Mouse (Mus musculus) neutrophil, adult 65 days (primary cell): ENCODE measurements around the gene 2410002F23Rik. TPM values are rescaled to one million over a fixed set of nuclear protein-coding genes. Genes with fewer than 3 reads are reported as not detected.

Source experiments
- total RNA-seq: library from RNA; stranded (reverse); gene quantifications from 2 replicates; pipeline ENCODE4 v1.2.4, GENCODE M21; 2023

The 2410002F23Rik gene
- total RNA-seq: 19.9 and 27.3 TPM in 2 replicates

DNA sequence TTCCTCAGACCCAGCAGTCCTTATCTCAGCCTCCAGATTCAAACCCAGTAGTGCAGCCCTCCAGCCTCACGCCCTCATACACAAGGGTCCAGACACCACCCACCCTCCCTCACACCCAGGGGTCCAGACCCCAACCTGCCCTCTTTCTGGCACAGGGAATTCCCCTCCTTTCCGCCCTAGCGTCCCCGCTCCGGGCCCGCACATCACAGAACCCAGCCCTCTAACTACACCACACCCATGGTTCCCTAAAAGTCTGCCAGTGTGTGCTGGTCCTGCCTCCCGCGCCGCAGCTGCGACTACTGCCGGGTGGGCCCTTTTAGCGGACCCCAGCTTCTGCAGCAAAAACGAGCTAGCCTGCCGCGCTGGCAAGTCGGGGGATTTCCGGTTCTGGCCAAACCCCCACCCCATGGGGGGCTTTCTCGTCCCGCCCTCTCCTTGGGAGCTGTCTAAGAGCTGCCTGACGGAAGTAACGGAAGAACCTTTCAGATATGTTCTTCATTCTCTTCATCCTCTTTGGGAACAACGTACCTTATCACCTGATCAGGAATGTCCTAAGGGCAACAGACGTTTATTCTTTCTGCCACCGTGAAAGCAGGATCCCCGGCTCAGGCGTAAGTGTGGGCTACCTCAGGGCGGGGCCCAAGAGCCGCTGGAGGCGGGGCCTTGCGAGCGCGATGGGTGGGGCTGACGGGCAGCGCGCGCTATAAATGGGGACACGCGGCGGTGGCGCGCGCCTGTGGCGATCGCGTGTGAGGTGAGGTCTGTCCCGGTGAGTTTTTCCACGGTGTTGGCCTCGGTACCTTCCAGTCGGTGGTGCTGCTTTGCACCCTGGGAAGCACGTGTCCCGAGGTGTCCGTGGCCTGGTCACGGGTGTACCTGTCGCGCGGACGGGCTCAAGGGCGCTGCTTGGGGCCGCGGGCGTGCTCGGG is at the start of gene 2410002F23Rik, which contains the start of gene 1700028J19Rik:
TSS of gene 2410002F23Rik (plus strand) at position 668 of the 929 bp plus-strand sequence.
TSS of gene 1700028J19Rik (minus strand) at position 641 of the 929 bp plus-strand sequence.

GRCm38 (mm10) chr7:44197891-44198290 is 48.6 kb upstream of the 2410002F23Rik start, which contains the start of gene Klk1b3:
Gene Klk1b3, plus strand, starts transcription at chr7:44198191.

DNA sequence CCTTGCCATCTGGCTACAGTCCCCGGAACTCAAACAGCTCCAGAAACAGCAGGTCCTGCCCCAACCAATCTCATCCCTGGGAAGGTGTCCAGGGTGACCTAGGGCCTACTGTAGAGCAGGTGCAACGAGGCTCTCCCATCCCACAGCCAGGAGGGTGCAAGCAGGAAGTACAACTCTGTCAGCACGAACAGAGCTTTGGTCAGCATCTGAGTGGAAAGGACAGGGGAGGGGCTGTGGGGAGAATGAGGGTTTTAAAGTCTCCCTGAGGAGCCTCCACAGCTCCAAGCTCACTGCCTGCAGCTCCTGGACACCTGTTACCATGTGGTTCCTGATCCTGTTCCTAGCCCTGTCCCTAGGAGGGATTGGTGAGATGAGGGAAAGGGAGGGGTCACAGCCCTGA is 39.4 kb upstream of the 2410002F23Rik start, which contains the start of gene Klk1b4:
TSS of gene Klk1b4 (plus strand) at position 301 of the 400 bp plus-strand sequence.

GRCm38 (mm10) chr7:44215645-44216044 is 30.9 kb upstream of the 2410002F23Rik start, which contains the start of gene Klk1b5:
Gene Klk1b5, plus strand, starts transcription at chr7:44215945.

GRCm38 (mm10) chr7:44225076-44225475 is 21.4 kb upstream of the 2410002F23Rik start, which contains the start of gene Klk1:
Gene Klk1, plus strand, starts transcription at chr7:44225360.

DNA sequence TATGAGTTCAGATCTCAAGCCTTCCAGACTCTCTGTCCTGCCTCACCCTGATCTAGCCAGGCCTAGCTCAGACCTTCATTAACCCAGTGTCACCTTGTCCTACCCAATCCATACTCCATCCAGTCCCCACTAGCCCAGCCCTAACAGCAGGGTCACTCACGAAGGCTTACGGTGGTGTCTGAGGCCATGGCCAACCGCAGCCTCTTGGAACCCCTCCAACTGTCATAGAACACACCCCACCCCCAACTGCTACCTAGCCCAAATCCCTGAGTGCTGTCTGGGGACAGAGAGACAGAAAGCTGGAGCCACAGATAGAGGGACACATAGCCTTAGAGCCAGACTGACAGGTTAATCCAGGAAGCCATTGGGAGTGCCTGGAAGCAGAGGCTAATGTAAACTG is 10.6 kb upstream of the 2410002F23Rik start, which contains the start of gene Gm36864:
TSS of gene Gm36864 (plus strand) at position 269 of the 400 bp plus-strand sequence.

DNA sequence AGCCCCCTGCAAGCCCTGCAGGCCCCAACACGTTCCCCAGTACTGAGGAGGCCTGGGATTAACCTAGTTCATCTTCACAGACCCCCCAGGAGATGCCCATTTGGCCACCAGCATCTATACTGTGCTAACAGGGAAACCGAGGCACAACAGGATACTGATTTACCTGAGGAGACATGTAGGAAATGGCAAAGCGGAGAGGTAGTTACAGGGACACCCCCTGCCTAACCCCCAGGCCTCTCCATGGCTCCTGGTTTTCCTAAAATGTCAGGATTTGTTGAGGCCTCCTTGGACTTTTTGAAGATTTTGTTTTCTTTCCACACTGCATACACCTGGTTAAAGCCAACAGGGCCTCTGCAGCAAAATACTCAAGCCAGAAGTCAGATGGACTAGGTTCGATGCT is 10.8 kb downstream of the 2410002F23Rik start, which contains the start of gene Acp4:
TSS of gene Acp4 (minus strand) at position 101 of the 400 bp plus-strand sequence.

GRCm38 (mm10) chr7:44261147-44261546 is 14.6 kb downstream of the 2410002F23Rik start, which contains the start of gene Gm15517:
Gene Gm15517, plus strand, starts transcription at chr7:44261447.

Other genes starting within 250 kb of the 2410002F23Rik start
- not detected in 2 replicates for gene Klk1b26, start 234.6 kb upstream of the 2410002F23Rik start, total RNA-seq
- not detected in 2 replicates for gene Klk1b27, start 194.4 kb upstream of the 2410002F23Rik start, total RNA-seq
- gene Klk1b21, start 144.4 kb upstream of the 2410002F23Rik start, total RNA-seq: not detected in 2 replicates
- gene Klk1b22, start 134.0 kb upstream of the 2410002F23Rik start, total RNA-seq: not detected in 2 replicates
- not detected in 2 replicates for gene Klk1b16, start 110.0 kb upstream of the 2410002F23Rik start, total RNA-seq
- not detected in 2 replicates for gene Klk1b24, start 58.5 kb upstream of the 2410002F23Rik start, total RNA-seq
- gene Klk1b3, start 48.5 kb upstream of the 2410002F23Rik start, total RNA-seq: not detected in 2 replicates
- not detected in 2 replicates for gene Klk1b4, start 39.3 kb upstream of the 2410002F23Rik start, total RNA-seq
- not detected in 2 replicates for gene Klk1b5, start 30.8 kb upstream of the 2410002F23Rik start, total RNA-seq
- gene Klk1, start 21.4 kb upstream of the 2410002F23Rik start, total RNA-seq: not detected in 2 replicates
- gene Gm36864, start 10.5 kb upstream of the 2410002F23Rik start, total RNA-seq: not detected in 2 replicates
- 1.9 and 3.0 TPM in 2 replicates for gene 1700028J19Rik, start within 50 bp of the 2410002F23Rik start, total RNA-seq
- gene Acp4, start 10.7 kb downstream of the 2410002F23Rik start, total RNA-seq: not detected in 2 replicates
- gene Gm15517, start 14.7 kb downstream of the 2410002F23Rik start, total RNA-seq: not detected in 2 replicates
- gene Clec11a, start 60.2 kb downstream of the 2410002F23Rik start, total RNA-seq: 0.29 and 0.51 TPM in 2 replicates
- 0.32 and 0.34 TPM in 2 replicates for gene Shank1, start 63.5 kb downstream of the 2410002F23Rik start, total RNA-seq
- gene Syt3, start 137.4 kb downstream of the 2410002F23Rik start, total RNA-seq: 0.41 TPM in 1 of 2 replicates, not detected in the other
- gene 1700008O03Rik, start 139.1 kb downstream of the 2410002F23Rik start, total RNA-seq: not detected in 2 replicates
- gene Lrrc4b, start 182.3 kb downstream of the 2410002F23Rik start, total RNA-seq: not detected in 2 replicates
- not detected in 2 replicates for gene Aspdh, start 218.7 kb downstream of the 2410002F23Rik start, total RNA-seq
- gene Josd2, start 221.3 kb downstream of the 2410002F23Rik start, total RNA-seq: 14.6 and 17.8 TPM in 2 replicates
- 23.0 and 29.1 TPM in 2 replicates for gene Emc10, start 249.8 kb downstream of the 2410002F23Rik start, total RNA-seq
- 1.5 and 3.9 TPM in 2 replicates for gene Fam71e1, start 249.9 kb downstream of the 2410002F23Rik start, total RNA-seq